Mouse (Mus musculus): Measurements from ENCODE around the gene Gm11627. TPM values are rescaled to one million over a fixed set of nuclear protein-coding genes. Genes with fewer than 3 reads are reported as not detected.
"Not testable (repeated sequence)": the region's sequence is repeated elsewhere in the genome, so short reads cannot be mapped to it uniquely, and the experiment has no call there.

The Gm11627 gene
- total RNA-seq, 2 experiments from 2014 or later, result not detected

DNA sequence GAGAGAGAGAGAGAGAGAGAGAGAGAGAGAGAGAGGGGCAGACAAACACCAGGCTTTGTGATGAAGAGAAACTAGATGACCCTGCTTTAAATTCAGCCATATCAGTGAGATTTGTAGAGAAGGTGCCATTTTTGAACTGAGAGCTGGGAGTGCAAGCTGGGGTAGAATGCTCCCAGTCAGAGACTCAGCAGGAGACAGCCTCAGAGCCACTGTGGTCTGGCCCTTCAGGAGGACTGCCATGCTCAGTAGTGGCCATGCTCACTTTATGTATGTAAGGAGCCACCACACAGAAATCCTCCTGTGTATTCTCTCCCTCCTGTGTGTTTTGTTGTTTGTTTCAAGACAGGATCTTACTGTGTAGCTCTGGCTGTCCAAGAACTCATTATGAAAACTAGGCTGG lies 13.5 kb downstream of the Gm11627 start:
- ATAC-seq (ENCODE audit: poor library complexity, severe bottlenecking), result no peak

DNA sequence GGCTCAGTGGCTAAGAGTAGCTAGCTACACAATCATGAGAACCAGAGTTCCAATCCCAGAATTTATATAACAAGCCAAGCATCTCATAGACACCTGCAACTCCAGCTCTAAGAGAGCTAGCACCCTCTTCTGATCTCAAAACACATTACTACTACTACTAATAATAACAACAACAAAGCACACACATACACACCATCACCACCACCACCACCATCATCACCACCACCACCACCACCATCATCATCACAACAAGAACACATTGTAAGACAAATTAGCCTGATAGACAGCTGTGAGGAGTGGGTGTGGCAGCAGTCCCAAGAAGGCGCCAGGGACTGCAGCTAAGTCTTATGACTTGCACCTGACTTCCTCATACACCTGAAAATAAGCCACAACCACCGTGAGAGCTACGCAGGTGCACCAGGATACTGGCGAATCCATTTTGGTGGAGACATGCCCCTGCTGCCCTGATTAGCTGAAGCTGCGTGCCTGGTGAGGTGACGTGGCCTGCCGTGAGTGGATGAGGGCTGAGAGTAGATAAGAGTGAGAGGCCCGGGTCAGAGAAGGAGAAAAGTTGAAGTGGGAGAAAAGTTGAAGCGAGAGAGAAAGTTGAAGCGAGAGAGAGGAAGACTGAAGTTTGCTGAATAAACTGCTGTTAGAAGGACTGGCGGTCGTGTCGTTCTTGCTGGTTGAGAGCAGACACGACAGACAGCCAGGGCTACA lies 14.1 kb downstream of the Gm11627 start:
- ATAC-seq (ENCODE audit: poor library complexity, severe bottlenecking), result not testable (repeated sequence)

DNA sequence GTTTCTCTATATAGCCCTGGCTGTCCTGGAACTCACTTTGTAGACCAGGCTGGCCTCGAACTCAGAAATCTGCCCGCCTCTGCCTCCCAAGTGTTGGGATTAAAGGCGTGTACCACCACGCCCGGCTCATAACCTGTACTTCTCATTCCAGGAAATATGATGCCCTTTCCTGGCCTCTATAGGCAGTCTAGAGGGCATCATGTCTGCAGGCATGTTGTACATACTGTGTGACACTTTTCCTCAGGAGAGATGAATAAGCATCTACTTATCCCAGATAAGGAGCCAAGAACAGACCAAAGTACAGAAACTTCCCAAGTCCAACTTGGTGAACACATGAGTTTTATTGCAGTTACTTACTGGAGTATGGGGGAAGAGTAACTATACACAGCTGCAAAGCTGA lies 20.6 kb downstream of the Gm11627 start:
- ATAC-seq (ENCODE audit: poor library complexity, severe bottlenecking), result no peak

GRCm38 (mm10) chr11:102557386-102557785 lies 21.9 kb downstream of the Gm11627 start:
- no peak for ATAC-seq (ENCODE audit: poor library complexity, severe bottlenecking)

- ATAC-seq (ENCODE audit: poor library complexity, severe bottlenecking), result no peak
These were observed 22.6 kb downstream of the Gm11627 start for GRCm38 (mm10) chr11:102556716-102557074.

GRCm38 (mm10) chr11:102556031-102556715 lies 23.1 kb downstream of the Gm11627 start, which contains the start of gene Gpatch8:
Gpatch8 (minus strand) TSS chr11:102556392.
- ATAC-seq (ENCODE audit: poor library complexity, severe bottlenecking), result peak; percentile 99

GRCm38 (mm10) chr11:102555400-102556030 lies 23.7 kb downstream of the Gm11627 start:
- peak; percentile 51 for ATAC-seq (ENCODE audit: poor library complexity, severe bottlenecking)

DNA sequence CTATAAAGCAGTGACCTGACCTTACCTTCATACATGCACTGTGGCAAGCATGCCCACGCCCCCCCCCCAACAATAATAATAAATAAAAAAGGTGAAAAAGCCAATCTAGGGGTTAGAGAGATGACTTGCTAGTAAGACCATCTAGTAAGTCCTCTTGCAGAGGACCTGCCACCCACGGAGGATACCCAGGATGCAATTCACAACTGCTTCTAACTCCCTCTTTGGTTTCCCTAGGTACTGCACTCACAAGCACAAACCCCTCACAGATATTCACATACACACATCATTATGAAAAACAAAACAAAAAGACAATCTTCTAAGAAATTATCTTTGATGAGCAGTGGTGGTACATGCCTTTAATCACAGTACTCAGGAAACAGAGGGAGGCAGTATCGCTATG lies 27.2 kb downstream of the Gm11627 start:
- no peak for ATAC-seq (ENCODE audit: poor library complexity, severe bottlenecking)

- no peak for ATAC-seq (ENCODE audit: poor library complexity, severe bottlenecking)
These were observed 28.1 kb downstream of the Gm11627 start for GRCm38 (mm10) chr11:102551176-102551575.

- ATAC-seq (ENCODE audit: poor library complexity, severe bottlenecking), result no peak
These were observed 37.8 kb downstream of the Gm11627 start for GRCm38 (mm10) chr11:102541471-102541870.

- not testable (repeated sequence) for ATAC-seq (ENCODE audit: poor library complexity, severe bottlenecking)
These were observed 39.0 kb downstream of the Gm11627 start for GRCm38 (mm10) chr11:102540286-102540685.

DNA sequence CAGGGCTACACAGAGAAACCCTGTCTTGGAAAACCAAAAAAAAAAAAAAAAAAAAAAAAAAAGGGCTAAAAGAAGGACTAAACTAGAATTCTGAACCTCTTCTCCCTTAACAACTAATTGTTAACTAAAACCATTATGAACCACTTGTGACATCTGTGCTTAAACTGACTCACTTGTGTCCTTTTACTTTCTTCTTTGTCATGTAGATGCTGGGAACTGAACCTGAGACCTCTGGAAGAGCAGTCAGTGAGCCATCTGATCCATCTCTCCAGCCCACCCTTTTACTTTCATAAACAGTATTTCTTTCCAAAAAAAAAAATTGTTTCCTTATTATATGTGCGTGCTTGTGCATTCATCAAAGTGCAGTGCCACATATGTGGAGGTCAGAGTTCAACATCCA lies 39.6 kb downstream of the Gm11627 start:
- ATAC-seq (ENCODE audit: poor library complexity, severe bottlenecking), result no peak

- ATAC-seq (ENCODE audit: poor library complexity, severe bottlenecking), result no peak
These were observed 43.1 kb downstream of the Gm11627 start for GRCm38 (mm10) chr11:102536210-102536609.

GRCm38 (mm10) chr11:102534078-102534477 lies 45.2 kb downstream of the Gm11627 start:
- ATAC-seq (ENCODE audit: poor library complexity, severe bottlenecking), result no peak

DNA sequence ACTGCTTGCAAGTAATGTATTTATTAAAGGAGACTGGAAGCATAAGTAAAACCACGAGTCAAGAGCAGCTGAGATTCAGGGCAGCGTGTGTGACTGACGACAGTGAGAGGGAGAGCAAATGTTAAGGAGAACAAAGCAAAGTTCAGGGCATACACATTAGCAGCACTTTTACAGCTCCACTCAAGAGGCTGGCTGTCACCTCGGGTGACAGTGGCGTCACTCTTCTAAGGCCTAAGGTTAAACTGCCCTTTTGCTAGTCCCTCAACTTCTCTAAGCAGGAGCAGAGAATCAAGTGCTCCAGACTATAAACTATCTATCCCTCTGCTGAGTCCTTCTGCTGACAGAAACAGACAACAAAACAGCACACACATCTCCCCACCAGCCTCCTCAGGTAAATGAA lies 47.8 kb downstream of the Gm11627 start:
- ATAC-seq (ENCODE audit: poor library complexity, severe bottlenecking), result no peak

Other genes starting within 250 kb of the Gm11627 start
- 3.3 and 8.2 TPM in 2 replicates for gene Slc4a1, start 213.3 kb downstream of the Gm11627 start, total RNA-seq (2015)
- gene Slc4a1, start 213.3 kb downstream of the Gm11627 start, total RNA-seq (2017), result 3.3 and 7.2 TPM in 2 replicates
- not detected in 2 replicates for gene Rundc3a, start 186.1 kb downstream of the Gm11627 start, total RNA-seq (2015)
- gene Rundc3a, start 186.1 kb downstream of the Gm11627 start, total RNA-seq (2017), result not detected in 2 replicates
- 41.5 and 47.5 TPM in 2 replicates for gene Slc25a39, start 171.5 kb downstream of the Gm11627 start, total RNA-seq (2015)
- gene Slc25a39, start 171.5 kb downstream of the Gm11627 start, total RNA-seq (2017), result 20.5 and 22.8 TPM in 2 replicates
- 509 and 566 TPM in 2 replicates for gene Grn, start 149.1 kb downstream of the Gm11627 start, total RNA-seq (2015)
- 201 and 225 TPM in 2 replicates for gene Grn, start 149.1 kb downstream of the Gm11627 start, total RNA-seq (2017)
- 0.09 TPM in 1 of 2 replicates, not detected in the other for gene Fam171a2, start 131.8 kb downstream of the Gm11627 start, total RNA-seq (2015)
- gene Fam171a2, start 131.8 kb downstream of the Gm11627 start, total RNA-seq (2017), result not detected in 2 replicates
- 13.2 and 16.0 TPM in 2 replicates for gene Itga2b, start 109.3 kb downstream of the Gm11627 start, total RNA-seq (2015)
- 13.2 and 17.9 TPM in 2 replicates for gene Itga2b, start 109.3 kb downstream of the Gm11627 start, total RNA-seq (2017)
- 18.9 and 19.8 TPM in 2 replicates for gene Gpatch8, start 23.1 kb downstream of the Gm11627 start, total RNA-seq (2015)
- gene Gpatch8, start 23.1 kb downstream of the Gm11627 start, total RNA-seq (2017), result 21.3 and 31.3 TPM in 2 replicates
- gene Fzd2, start 24.9 kb upstream of the Gm11627 start, total RNA-seq (2015), result not detected in 2 replicates
- not detected in 2 replicates for gene Fzd2, start 24.9 kb upstream of the Gm11627 start, total RNA-seq (2017)
- not detected in 2 replicates for gene Meioc, start 84.3 kb upstream of the Gm11627 start, total RNA-seq (2015)
- gene Meioc, start 84.3 kb upstream of the Gm11627 start, total RNA-seq (2017), result not detected in 2 replicates
- 17.1 and 18.1 TPM in 2 replicates for gene Ccdc43, start 118.3 kb upstream of the Gm11627 start, total RNA-seq (2015)
- gene Ccdc43, start 118.3 kb upstream of the Gm11627 start, total RNA-seq (2017), result 27.2 and 30.2 TPM in 2 replicates
- gene Adam11, start 182.0 kb upstream of the Gm11627 start, total RNA-seq (2015), result 0.54 and 0.62 TPM in 2 replicates
- 0.81 TPM in 1 of 2 replicates, not detected in the other for gene Adam11, start 182.0 kb upstream of the Gm11627 start, total RNA-seq (2017)
- gene Gjc1, start 240.2 kb upstream of the Gm11627 start, total RNA-seq (2015), result 0.11 TPM in 2 replicates
- 0.40 and 0.89 TPM in 2 replicates for gene Gjc1, start 240.2 kb upstream of the Gm11627 start, total RNA-seq (2017)